Mouse (Mus musculus) embryonic stem cell, embryonic (primary cell): Measurements from ENCODE around the gene Gm28998.
"Not testable (repeated sequence)": the region's sequence is repeated elsewhere in the genome, so short reads cannot be mapped to it uniquely, and the experiment has no call there.

Experiments
- CTCF ChIA-PET, 4 experiments: fragments of 300-600 bp in 2 of 4; fragments of 350-600 bp in 2 of 4; sonication (Branson Sonifier 250); formaldehyde crosslinking; loops; one replicate each; lab custom pipeline; 2022; ENCODE audit warnings: inconsistent platforms in 2 of 4; lab: Charles Lee
- POLR2A ChIA-PET, 4 experiments: fragments of 300-600 bp in 2 of 4; fragments of 350-600 bp in 2 of 4; sonication (Branson Sonifier 250); formaldehyde crosslinking; loops; one replicate each; lab custom pipeline; 2022; ENCODE audit warnings: antibody characterized with exemption in 4 of 4, inconsistent platforms in 1 of 4; lab: Charles Lee

The Gm28998 gene

GRCm38 (mm10) chrY:7253487-7253886, at the start of gene Gm28998:
Gm28998 (plus strand) TSS chrY:7253787.
- POLR2A ChIA-PET, CTCF ChIA-PET: not testable (repeated sequence)
